Mouse (Mus musculus) urinary bladder, postnatal 14 days (tissue): ENCODE measurements around the gene Mdm2.
"Not testable (repeated sequence)": the region's sequence is repeated elsewhere in the genome, so short reads cannot be mapped to it uniquely, and the experiment has no call there.

Experiments used
- DNase-seq: peaks from one replicate; pipeline ENCODE4 v3.0.0; 2021; ENCODE audit warnings: low spot score

The Mdm2 gene

DNA sequence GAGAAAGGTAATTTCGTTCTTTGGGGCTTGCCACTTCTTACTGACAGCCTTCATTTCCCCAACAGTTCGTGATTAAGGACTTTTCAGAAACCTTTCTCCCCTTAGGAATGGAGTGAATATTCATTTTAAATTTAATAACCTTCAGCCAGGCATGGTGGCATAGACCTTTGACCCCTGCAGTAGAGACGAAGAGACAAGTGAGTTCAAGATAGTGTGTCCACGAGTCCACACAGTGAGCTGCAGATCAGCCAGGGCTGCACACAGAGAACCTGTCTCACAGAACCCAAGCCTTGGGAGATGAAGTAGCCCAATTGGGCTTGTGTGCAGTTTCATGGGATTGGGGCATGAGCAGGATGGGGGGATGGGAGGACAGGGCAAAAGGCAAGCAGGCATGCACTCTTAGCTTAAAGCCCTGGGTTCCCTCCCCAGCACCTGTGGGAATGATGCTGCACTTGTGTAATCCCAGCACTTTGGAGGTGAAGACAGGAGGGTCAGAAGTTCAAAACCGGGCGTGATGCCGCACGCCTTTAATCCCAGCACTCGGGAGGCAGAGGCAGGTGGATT is 1.7 kb upstream of the Mdm2 start:
- DNase-seq = no peak

DNA sequence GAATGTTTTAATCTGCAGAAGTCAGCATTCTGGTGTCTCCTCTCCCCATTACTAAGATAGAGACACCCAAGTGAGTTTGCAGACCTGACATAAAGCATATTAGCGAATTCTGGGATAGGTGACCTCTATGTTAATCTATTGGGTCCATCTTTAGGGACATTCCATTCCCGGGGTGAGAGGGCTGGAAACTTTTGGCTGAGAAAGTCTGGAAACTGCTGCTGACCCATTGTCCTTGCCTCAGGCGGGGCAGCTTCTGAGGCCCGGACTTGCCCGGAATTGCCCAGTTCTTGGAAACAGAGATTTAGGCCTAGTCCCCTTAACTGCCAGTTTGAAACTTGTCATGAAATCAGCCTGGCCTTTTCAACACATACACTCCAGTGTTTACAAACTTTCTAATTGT is 850 bp upstream of the Mdm2 start:
- DNase-seq = peak; percentile 27

DNA sequence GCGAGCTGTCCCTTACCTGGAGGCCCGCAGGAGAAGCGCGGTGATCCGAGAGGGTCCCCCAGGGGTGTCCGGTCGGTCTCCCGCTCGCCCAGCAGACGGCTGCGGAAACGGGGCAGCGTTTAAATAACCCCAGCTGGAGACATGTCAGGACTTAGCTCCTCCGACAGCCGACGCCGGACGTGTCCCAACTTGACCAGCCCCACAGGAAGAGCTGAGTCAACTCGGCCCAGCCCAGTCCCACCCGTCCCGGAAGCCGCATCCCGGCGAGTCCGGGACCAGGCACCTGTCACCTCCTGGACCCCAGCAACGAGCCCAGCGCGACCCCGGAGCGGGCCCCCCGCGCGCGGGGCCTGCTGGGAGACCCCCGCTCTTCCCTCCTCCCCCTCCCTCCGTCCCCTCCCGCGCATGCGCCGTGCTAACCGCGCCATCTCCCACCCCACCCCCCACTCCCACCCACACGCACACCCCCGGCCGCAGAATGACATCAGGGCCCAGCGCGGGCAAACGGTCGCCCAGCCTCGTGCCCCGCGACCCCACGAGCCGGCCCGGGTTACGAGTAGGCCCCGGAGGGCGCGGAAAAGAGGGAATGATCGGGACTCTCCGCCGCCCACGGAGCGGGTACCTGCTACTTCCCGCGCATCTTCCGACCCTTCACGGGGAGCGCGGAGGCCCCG is 491 bp downstream of the Mdm2 start:
- peak; percentile 92 for DNase-seq

DNA sequence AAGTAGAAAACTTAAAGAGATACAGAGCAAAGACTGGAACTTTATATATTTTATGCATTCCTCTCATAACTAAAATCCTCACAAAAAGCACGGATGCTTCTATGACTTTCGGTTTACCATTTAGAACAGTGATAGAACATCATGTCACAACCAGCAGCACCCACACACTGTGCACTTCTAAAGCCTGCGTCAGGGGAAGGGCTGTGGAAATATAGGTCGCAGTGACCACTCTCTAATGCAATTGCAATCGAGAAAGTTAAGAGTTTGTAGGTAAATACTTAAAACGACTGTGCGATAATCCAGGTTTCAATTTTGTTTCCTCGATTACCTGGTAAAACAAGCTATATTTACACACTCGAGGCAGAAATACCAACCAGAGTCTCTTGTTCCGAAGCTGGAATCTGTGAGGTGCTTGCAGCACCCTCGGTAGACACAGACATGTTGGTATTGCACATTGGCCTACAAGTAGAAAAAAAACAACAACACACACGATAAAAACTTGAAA is 1.2 kb downstream of the Mdm2 start:
- no peak for DNase-seq

DNA sequence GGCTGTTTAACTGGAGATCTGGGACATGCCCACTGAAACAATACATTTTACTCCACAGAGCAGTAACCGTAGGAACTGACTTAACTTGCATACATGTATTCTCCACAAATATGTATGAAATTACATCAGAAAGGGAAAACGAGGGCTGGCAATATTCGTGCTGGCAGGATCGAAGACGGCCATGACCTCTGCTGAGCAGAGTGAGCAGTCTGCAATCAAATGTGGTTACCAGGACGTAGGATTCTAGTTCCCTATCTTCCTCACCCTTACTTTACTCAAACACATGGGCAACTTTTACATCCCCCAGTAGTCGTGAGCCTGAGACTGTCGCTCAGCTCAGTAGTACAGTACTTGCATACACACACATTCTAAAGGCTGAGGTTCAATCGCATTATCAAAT is 1.7 kb downstream of the Mdm2 start:
- no peak for DNase-seq

DNA sequence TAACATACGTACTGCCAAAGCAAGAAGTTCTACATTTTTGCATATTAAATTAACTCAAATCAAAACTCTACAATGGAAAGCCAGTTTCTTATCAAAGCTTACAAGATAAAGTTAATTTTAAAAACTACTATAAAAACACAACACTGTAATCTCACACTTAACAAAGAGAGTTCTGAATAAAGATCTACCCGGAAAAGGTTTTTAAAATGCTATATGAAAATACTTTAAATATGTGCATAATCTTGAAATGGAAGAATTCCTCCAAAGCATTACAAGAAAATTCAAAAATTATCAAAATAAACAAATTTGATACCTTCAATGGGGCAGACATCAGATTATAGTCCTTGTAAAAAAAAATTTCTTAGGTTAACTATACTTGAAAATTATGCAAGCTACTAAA is 2.2 kb downstream of the Mdm2 start:
- no peak for DNase-seq

DNA sequence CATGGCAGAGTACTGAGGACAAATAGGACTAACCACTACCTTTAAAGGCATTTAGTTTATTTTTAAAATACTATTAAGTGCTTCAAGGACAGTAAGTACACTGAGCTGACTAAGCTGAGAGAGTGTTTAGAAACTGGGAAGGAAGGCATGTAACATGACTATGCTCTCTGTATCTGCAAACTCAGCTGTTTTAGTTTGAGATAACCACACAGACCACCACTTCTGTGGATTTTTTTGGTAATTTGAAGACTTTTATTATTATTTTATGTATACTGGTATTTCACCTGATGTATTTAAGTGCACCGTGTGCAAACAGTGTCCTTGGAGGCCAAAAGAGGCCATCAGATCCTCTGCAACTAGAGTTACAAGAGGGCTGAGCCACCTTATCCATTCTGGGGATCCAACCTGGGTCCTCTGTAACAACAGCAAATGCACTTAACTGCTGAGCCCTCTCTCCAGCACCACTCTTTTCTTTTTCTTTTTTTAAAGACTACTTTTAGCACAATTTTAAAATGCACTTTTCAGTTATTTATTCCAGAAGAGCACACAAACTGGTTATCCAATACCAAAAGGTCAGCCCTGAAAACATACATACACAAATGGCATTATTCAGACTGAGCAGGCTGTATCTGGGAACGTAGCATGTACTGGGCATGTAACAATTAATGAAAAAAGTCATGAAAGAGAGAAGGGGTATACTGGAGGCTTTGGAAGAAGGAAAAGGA is 3.3 kb downstream of the Mdm2 start:
- DNase-seq = no peak

DNA sequence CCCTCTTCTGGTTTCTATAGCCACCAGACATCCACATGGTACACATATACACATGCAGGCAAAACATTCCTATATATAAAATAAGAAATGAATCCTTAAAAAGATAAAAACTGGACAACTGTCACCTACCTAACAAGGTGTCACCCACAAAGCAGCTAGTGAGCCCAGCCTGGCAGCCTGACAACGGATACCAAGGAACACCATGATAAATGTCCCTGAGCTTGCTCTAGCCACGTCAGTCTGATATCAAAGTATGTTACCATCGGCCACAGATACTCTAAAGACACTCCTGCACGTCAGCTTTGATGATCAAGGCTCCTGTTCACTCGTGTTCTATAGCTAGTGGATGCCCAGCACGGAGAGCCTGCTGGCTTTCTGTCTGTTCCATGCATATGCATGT is 4.1 kb downstream of the Mdm2 start:
- DNase-seq = no peak

DNA sequence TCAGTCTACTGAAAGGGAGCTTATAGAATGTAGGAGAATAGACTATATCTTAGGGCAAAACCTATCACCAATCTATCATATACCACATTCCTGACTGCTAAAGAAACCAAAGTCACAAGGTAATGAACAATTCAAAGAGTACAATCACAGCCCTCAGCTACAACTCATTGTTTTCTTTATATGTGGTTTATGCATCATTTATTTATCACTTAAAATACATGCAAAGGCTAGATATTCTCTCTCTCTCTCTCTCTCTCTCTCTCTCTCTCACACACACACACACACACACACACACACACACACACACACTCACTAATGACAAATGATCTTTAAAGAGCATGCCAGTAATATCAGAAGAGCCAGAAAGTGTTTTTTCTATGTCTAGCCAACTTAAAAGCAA is 4.8 kb downstream of the Mdm2 start:
- DNase-seq = no peak

DNA sequence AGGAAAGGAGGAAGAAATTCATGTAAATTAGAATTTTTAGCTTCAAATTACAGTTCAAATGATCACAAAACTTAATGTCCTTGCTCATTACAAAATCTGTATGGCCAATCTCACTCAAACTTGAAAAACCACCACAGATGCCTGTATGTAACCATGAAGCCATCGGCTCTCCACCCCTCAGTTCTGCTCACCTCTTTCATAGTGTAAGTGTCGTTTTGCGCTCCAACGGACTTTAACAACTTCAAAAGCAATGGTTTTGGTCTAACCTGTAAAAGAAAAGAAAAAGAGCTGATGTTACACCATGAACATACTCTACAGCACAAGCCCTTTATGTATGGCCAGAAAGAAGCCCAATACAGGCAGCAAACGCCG is 5.6 kb downstream of the Mdm2 start:
- DNase-seq = no peak

DNA sequence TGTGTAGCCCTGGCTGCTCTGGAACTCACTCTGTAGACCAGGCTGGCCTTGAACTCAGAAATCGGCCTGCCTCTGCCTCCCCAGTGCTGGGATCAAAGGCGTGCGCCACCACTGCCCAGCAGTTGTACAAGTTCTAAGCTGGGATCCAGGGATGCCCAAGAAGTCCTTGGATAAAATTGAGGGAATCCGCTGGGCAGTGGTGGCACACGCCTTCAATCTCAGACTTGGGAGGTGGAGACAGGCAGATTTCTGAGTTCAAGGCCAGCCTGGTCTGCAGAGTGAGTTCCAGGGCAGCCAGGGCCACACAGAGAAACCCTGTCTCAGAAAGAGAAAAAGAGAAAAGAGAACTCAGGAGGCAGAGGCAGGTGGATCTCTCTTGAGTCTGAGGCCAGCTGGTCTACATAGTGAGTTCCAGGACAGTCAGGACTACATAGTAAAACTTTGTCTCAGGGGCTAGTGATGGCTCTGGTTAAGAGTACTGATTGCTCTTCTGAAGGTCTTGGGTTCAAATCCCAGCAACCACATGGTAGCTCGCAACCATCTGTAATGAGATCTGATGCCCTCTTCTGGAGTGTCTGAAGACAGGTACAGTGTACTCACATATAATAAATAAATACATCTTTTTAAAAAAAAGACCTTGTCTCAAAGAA is 6.1 kb downstream of the Mdm2 start:
- not testable (repeated sequence) for DNase-seq

DNA sequence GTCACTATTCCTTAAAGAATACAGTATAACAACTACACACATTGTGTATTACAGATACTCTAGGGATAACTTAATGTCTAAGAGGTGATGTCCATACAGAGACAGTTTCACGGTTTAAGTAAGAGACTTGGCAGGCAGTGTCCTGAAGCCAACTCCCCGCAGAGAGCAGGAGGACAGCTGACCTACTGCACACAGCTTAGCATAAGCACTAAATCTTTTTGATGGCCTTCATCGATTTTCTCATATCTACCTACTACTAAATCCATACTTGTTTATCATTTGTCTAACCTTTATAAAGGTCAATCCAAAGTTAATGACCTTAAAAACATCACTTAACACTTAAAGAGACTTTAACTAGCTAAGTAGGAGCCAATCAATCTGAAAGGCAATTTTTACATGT is 7.1 kb downstream of the Mdm2 start:
- DNase-seq = no peak

DNA sequence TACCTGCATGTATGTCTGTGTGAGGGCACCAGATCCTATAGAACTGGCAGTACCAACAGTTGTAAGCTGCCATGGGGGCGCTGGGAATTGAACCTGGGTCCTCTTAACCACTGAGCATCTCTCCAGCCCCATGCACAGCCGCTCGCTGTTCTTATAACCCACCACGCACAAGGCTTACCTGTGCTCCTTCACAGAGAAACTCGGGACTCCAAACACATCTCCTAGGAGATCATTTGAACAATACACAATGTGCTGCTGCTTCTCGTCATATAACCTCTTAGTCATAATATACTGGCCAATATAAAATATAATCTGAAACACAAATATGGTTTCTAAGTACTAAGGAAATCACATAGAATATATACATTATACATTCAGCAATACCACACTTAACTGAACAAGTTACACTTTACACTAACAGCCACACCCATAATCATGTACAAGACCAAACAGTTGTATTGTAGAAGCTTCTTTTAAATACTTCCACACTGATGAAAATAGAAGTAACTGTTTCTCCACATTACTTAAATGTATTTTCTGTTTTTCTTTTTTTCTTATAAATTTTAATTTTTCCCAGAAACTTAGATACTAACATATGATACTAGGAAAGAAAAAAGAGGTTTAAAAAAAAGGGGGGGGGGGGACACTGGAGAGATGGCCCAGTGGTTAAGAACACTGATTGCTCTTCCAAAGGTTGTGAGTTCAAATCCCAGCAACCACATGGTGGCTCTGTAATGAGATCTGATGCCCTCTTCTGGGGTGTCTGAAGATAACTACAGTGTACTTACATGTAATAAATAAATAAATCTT is 8.3 kb downstream of the Mdm2 start:
- no peak for DNase-seq

DNA sequence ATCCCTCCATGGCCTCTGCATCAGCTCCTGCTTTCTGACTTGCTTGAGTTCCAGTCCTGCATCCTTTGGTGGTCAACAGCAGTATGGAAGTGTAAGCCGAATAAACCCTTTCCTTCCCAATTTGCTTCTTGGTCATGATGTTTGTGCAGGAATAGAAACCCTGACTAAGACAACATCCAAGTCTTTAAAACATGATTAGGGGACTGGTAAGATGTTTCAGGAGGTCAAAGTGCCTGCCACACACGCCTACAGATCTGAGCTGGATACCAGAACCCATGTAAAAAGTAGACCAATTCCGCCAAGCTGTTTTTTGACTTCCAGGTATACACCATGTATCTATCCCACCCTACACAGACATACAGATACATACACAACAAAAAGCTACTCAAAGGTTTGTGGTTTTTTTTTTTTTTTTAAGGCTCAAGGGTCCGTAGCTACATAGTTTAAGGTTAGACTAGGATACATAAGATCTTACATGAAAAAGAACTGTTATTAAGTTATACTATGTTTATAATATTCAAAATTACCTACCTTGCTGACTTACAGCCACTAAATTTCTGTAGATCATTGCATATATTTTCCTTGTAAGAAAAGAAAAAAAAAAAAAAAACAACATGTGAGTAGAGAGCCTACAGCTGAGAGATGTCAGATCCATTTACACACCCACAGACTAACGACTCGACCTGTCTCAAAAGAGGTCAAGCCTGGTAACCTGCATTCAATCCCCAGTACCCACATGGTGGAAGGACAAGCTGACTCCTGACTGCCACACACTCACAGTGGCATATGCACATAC is 9.3 kb downstream of the Mdm2 start:
- DNase-seq = no peak

DNA sequence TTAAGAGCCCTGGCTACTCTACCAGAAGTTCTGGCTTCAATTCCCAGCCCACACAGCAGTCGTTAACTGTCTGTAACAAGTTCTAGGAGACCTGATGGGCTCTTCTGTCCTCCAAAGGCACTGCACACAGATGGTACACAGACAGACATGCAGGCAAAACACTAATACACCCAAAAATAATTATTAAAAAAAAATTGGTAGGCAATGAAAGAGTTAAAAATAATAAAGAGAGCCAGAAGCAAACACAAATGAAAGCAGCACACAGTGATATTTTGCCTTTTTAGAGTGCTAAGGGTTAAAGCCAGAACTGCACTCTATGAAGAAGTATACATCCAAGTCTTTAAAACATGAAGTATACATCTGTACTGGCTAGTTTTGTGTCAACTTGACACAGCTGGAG is 10.1 kb downstream of the Mdm2 start:
- DNase-seq = no peak

DNA sequence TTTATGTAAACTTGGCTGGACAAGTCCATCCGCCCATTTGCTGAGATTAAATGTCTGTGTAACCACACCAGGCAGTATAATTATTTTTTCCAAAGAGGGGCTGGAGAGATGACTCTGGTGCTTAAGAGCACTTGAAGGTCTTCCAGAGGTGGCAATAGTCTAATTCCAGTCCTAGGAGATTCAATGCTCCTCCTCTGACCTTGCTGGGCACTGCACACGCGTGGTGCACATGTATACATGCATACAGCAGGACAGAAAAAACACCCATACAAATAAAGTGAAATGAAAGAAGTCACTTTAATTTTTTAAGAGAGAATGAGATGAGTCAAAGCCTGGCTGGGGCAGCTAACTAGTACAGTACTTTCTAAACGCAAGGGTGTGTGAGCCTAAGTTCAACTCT is 10.6 kb downstream of the Mdm2 start:
- DNase-seq = no peak

DNA sequence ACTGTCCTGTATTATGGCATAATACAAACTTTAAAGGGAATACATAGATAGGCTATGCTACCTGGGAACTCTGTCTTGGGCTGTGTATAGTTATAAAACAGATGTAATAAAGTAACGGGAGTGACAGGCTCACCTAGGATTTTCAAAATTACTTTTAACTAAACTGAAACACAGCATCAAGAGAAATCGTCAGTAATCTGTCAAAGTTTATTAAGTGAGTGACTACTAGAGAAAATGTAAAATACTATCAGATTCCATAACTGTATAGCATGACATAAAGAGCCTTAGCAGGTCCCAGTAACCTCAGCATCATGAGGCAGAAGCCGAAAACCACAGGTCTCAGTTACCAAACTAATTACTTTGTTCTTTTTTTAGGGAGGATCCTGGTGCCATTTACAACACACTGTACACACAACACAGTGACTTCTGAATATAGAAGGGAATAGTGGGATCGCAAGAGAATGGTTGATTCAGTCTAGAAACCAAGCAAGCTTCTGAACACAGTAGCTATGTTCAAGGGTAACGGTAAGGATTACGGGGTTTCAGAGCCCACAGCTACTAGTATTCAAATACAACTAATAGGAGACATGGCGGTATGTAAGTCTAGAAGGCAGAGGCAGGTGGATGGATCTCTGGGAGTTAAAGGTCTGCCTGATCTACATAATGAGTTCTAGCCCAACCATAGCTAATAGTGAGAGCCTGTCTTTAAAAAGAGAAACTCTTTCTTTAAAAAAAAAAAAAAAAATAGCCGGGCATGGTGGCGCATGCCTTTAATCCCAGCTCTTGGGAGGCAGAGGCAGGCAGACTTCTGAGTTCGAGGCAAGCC is 12.0 kb downstream of the Mdm2 start:
- no peak for DNase-seq

DNA sequence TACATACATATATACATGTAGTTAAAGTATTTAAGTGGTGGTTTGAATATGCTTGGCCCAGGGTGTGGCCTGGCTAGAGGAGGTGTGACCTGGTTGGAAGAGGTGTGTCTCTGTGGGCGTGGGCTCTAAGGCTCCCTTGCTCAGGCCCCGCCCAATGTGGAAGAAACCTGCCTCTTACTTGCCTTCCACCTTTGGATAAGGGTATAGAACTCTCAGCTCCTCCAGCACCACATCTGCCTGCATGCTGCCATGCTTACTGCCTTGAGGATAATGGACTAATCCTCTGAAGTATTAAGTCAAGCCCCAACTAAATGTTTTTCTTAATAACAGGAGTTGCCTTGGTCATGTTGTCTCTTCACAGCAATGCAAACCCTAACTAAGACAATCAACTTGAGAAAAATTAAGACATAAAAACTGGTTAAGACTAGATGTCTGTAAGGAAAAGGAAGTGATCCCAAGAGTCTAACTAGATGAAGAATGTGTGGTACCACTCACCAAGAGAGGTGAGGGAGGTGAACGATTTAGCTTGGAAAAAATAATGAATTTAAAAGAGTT is 12.9 kb downstream of the Mdm2 start:
- DNase-seq = no peak

DNA sequence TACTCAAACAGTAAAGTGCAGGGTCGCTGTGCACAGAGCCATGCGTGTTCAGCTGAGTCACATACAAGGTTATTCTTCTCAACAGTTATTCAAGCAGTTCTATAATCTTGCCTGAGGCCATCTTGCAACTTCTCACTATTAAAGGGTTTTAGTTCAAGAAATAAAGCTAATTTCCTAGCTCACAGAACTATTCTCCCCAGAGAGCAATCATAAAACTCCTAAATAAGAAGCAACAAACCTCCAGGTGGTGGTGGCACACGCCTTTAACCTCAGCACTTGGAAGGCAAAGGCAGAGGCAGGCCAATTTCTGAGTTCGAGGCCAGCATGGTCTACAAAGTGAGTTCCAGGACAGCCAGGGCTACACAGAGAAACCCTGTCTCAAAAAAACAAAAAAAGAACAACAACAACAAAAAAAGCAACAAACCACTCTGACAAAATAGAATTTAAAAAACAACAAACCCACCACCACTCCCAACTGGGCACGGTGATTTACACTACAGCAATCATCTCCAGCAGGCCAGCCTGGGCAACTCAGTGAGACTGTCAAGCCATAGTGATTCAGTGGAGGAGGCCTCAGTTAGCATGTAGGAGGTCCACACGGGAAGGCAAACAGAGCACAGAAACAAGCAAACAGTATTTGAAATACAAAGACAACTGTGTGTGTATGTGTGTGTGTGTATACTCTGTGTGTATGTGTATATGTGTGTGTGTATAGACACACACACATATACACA is 13.6 kb downstream of the Mdm2 start:
- DNase-seq = no peak
